Mouse (Mus musculus) E14TG2a.4 (cell line): ENCODE measurements at regions not wholly inside any gene's neighbourhood (a gene's known extent, or its start where the extent isn't known, plus 50 kb on each side); places are given as distances from the start of the nearest gene placed in this dataset.

Experiments
- H3K27me3 ChIP-seq: 2 replicates; pipeline ENCODE4 v1.6.1; 2014; ENCODE audit warnings: low read length, control low read depth; ENCODE audit not compliant: insufficient read depth
- H3K36me3 ChIP-seq: 2 replicates; pipeline ENCODE4 v1.6.1; 2014; ENCODE audit warnings: low read length, control low read depth; ENCODE audit not compliant: insufficient read depth
- H3K4me1 ChIP-seq: replicated peaks from 2 replicates; pipeline ENCODE4 v1.6.1; 2014; ENCODE audit warnings: low read depth, low read length, control low read depth
- H3K4me3 ChIP-seq: replicated peaks from 2 replicates; pipeline ENCODE4 v1.5.1; 2014; ENCODE audit warnings: mild to moderate bottlenecking, low read length
- H3K9me3 ChIP-seq: 2 replicates; pipeline ENCODE4 v1.6.1; 2014; ENCODE audit warnings: low read length, control low read depth
- CTCF ChIP-seq: conservative IDR thresholded peaks from 2 replicates; pipeline ENCODE4 v1.5.1; 2014; ENCODE audit warnings: low read length
- NANOG ChIP-seq: IDR thresholded peaks from 2 replicates; pipeline ENCODE4 v1.6.1; 2014; ENCODE audit warnings: borderline replicate concordance, low read length, mixed read lengths
- POU5F1 ChIP-seq: IDR thresholded peaks from 2 replicates; pipeline ENCODE4 v1.6.1; 2014; ENCODE audit warnings: low read length, borderline replicate concordance

- Histone ChIP-seq H3K4me3 (no peak overlapping the region), H3K4me1 (no peaks in the 10 kb centered on the region), H3K9me3 (no peaks in the 10 kb centered on the region), H3K27me3 (no peaks in the 10 kb centered on the region), H3K36me3 (no peaks in the 10 kb centered on the region)
- TF ChIP-seq NANOG (no peak), CTCF (no peak), POU5F1 (no peak)
Measured at GRCm38 (mm10) chr19:20035223-20035622, 355.5 kb downstream of the Anxa1 start.

DNA sequence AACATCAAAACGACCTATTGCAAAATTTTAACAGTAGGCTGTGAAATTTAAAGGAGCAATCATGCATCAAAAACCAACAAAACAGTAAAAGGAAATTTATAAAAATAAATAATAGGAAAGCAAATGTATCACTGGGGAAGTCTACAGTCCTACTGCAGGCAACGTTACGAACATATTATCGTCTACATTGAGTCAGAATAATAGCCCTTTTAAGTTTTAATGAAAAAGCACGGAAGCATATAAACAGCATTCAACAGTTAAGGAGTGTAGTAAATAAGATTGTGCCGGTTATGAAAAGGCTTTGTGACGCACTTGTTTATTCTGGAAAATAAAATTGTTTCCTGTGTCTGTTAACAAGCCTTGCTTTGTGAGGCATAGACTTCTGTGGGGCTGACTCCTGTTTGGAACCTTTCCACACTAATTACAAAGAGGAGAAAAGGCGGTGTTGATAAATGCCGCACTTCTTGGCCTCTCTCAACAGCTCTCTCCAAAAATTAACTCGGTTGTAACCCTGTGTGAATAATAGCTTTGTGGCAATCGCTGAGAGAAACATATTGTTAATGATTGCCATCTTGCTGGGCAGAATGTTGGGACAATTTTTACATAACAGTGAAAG lies 363.0 kb downstream of the Anxa1 start:
- Histone ChIP-seq H3K27me3 (no peaks in the 10 kb centered on the region), H3K4me1 (no peaks in the 10 kb centered on the region), H3K36me3 (no peaks in the 10 kb centered on the region), H3K9me3 (no peaks in the 10 kb centered on the region), H3K4me3 (no peak overlapping the region)
- no peak for TF ChIP-seq POU5F1
- no peak for TF ChIP-seq CTCF
- TF ChIP-seq NANOG = no peak

GRCm38 (mm10) chr19:20014114-20014513 lies 376.6 kb downstream of the Anxa1 start:
- TF ChIP-seq CTCF (no peak), POU5F1 (no peak), NANOG (no peak)
- no peaks in the 10 kb centered on the region for H3K9me3 ChIP-seq
- H3K27me3 ChIP-seq = no peaks in the 10 kb centered on the region
- H3K4me1 ChIP-seq = no peaks in the 10 kb centered on the region
- no peaks in the 10 kb centered on the region for H3K36me3 ChIP-seq
- no peak overlapping the region for H3K4me3 ChIP-seq

GRCm38 (mm10) chr19:20009801-20010441 lies 380.8 kb downstream of the Anxa1 start:
- no peaks in the 10 kb centered on the region for H3K9me3 ChIP-seq
- H3K4me3 ChIP-seq = no peak overlapping the region
- no peaks in the 10 kb centered on the region for H3K4me1 ChIP-seq
- H3K27me3 ChIP-seq = no peaks in the 10 kb centered on the region
- H3K36me3 ChIP-seq = no peaks in the 10 kb centered on the region
- TF ChIP-seq CTCF (no peak), NANOG (no peak), POU5F1 (no peak)

DNA sequence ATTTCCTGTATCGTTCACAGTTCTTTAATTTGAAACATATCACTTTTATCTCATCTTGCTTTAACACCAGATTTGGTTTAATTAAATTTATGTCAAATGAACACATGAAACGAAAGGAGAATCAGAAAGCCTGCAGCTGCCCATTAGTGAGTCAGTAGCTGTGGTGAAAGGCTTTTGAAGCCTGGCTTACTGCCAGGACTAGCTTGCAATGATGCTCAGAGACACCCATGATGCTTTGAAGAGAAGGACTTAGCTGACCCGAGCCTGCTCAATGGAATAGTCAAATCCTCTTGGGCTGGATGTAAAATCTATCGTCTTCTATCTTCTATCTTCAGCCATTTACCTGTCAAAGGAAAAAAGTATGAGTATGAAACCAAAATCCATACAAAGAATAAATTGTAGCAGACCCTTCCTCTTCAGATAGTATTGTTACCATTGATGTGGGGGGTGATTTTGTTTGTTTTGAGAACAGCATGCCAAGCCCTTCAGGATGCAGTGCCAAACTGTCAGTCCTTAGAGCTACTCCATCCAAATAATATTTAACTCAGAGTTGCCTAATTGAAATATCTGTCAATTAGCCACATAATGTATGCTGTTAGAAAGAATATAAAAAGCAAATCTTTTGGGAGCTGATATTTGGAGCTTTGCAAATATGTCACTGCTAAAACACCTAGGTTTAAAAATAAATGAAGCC lies 384.7 kb downstream of the Anxa1 start:
- Histone ChIP-seq H3K27me3 (no peaks in the 10 kb centered on the region), H3K4me3 (no peak overlapping the region), H3K36me3 (no peaks in the 10 kb centered on the region), H3K9me3 (no peaks in the 10 kb centered on the region), H3K4me1 (no peaks in the 10 kb centered on the region)
- TF ChIP-seq POU5F1 = no peak
- no peak for TF ChIP-seq NANOG
- no peak for TF ChIP-seq CTCF

- Histone ChIP-seq H3K27me3 (no peaks in the 10 kb centered on the region), H3K36me3 (no peaks in the 10 kb centered on the region), H3K9me3 (no peaks in the 10 kb centered on the region), H3K4me1 (no peaks in the 10 kb centered on the region), H3K4me3 (no peak overlapping the region)
- no peak for TF ChIP-seq NANOG
- TF ChIP-seq POU5F1 = no peak
- TF ChIP-seq CTCF = no peak
Measured at GRCm38 (mm10) chr19:19987255-19987654, 403.5 kb downstream of the Anxa1 start.

- Histone ChIP-seq H3K4me1 (no peaks in the 10 kb centered on the region), H3K27me3 (no peaks in the 10 kb centered on the region), H3K9me3 (no peaks in the 10 kb centered on the region), H3K36me3 (no peaks in the 10 kb centered on the region), H3K4me3 (no peak overlapping the region)
- no peak for TF ChIP-seq CTCF
- TF ChIP-seq POU5F1 = no peak
- no peak for TF ChIP-seq NANOG
Measured at GRCm38 (mm10) chr19:19978816-19979215, 411.9 kb downstream of the Anxa1 start.

DNA sequence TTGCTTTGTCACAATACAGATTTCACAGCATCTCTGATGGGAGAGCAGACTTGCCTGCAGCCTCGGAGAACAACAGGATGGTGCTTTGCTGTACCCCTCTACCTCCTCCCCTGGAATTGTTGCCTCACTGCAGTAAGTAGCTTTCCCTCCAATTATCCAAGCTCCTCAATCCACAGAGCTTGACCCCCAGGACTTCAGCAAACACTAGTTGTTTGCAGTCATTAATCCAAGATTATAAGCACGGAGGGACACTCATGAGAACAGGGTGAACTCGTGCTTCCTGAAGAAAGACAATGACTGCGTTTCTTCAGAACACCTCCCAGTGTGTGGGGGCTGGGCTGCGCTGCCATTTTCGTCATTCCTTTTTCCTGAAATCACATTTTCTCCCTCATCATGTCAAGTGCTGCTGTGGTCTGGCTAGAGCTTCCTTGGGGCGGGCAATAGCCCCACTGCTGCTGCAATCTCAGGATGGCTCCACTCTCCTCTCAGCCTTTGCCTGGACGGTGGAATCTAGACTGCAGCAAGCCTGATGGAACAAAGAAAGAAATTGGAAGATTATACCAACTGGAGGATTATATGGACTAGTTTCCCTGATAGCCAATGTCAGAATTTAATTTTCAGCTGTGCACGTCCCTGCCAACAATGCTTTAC lies 413.0 kb downstream of the Anxa1 start:
- no peak overlapping the region for H3K4me3 ChIP-seq
- no peaks in the 10 kb centered on the region for H3K36me3 ChIP-seq
- no peaks in the 10 kb centered on the region for H3K9me3 ChIP-seq
- no peak for TF ChIP-seq NANOG
- no peak for TF ChIP-seq POU5F1
- no peak for TF ChIP-seq CTCF
- no peaks in the 10 kb centered on the region for H3K4me1 ChIP-seq
- no peaks in the 10 kb centered on the region for H3K27me3 ChIP-seq
